Mouse (Mus musculus): Measurements from ENCODE around the gene Nfs1.
A peak's percentile ranks its signal among the peaks of the same experiment; 100 is the strongest.
"Not testable (repeated sequence)": the region's sequence is repeated elsewhere in the genome, so short reads cannot be mapped to it uniquely, and the experiment has no call there.

Nfs1 gene

DNA sequence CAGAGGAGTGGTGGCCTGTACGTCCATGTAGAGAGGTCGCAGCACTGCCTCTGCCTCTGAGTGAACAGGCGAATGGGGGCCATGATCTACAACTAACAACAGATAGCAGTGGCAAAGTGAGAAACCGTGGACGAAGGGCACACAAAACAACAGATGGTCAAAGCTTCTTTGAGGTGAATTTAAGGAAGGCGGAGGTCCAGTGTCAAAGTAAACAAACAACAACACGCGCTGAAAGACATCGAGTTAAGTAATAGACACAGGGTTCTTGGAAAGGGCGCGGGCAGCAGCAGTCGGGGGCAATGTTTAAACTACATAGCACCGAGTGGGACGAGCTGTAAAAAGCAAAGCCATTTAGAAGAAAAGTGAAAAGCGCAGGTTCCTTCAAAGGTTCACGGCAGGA is 619 bp downstream of the Nfs1 start:
- DNase-seq: no peak

- DNase-seq: no peak
These were observed 1.2 kb downstream of the Nfs1 start for GRCm38 (mm10) chr2:156142820-156143219.

DNA sequence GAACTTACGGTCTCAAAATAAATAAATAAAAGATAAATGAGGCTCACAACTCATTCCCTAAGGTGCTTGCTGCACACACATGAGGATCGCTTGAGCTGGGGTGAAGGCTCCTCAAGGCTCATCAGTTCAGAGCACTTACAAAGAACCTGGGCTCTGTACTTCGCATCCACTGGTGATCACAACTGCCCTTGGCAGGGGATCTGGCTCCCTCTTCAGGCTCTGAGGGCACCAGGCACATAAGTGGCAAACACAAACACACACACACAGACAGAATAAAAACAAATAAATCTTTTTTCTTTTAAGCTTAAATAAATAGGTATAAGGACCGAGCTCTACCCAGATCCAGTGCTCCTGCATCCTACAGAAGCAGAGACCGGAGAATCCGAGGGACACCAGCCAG is 8.3 kb downstream of the Nfs1 start:
- DNase-seq: no peak

- DNase-seq: no peak
These were observed 9.8 kb downstream of the Nfs1 start for GRCm38 (mm10) chr2:156134161-156134560.

DNA sequence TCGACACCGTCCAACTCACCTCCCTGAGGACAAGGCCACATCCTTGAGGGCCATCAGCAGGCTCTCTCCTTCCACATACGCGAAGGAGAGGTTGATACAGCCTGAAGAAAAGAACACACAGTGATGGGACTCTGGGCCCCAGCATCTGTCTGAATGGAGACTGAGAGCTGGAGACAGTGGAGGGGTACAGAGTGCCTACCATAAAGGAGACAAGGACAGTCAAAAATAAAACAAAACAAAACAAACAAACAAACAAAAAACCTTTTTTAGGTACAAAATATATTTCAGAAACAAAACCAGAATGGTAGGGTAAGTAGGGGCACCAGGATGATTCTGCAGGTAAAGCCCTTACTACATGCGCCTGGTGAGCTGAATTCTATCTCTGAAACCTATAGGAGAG is 17.0 kb downstream of the Nfs1 start, which contains the start of gene Gm28036:
Gene Gm28036, minus strand, starts transcription at position 101 of the 400 bp plus-strand sequence.
- DNase-seq: no peak

DNA sequence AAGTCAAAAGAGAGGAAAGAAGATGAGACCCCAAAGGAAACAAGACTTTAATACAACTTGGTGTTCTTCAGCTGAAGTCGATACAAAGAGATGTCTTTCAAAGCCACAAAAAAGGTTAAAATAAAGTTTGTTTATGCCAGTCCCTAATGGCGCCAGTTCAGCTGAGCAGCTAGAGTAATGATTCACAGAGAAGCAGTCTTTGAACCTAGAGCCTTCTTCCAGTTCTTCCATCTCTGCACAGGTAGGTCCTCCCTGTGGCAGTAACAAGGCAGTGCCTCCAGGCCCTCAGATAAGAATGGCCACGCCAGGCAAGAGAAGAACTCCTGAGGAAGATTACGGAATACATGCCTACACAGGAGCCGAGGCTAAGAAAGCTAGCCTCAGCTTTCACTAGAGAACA is 20.3 kb downstream of the Nfs1 start:
- no peak for DNase-seq

DNA sequence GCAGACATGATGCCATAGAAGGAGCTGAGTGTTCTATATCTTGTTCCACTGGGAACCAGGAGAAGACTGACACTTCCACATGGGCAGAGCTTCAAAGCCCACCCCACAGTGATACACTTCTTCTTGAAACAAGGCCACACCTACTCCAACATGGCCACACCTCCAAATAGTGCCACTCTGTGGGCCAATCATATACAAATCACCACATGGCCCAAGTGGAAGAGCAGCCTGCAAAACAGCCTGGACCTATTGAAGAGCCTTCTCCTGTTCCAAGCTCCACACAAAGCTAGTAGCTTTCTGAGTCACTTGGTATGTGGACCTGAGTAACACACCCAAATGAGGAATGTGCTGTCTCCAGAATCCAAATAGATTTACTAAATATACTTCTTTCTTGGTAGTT is 24.4 kb downstream of the Nfs1 start:
- no peak for DNase-seq

DNA sequence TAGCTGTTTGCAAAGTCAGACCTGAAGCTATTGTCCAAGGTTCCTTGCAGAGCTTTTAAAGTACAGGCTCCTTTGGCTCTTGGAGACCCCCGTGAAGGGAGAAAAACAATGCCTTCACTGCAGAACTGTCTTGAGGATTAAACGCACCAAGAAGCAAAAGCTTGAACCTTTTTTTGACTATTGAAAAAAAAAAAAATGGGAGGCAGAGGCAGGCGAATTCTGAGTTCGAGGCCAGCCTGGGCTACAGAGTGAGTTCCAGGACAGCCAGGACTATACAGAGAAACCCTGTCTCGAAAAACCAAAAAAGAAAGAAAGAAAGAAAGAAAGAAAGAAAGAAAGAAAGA is 31.9 kb downstream of the Nfs1 start:
- not testable (repeated sequence) for DNase-seq

DNA sequence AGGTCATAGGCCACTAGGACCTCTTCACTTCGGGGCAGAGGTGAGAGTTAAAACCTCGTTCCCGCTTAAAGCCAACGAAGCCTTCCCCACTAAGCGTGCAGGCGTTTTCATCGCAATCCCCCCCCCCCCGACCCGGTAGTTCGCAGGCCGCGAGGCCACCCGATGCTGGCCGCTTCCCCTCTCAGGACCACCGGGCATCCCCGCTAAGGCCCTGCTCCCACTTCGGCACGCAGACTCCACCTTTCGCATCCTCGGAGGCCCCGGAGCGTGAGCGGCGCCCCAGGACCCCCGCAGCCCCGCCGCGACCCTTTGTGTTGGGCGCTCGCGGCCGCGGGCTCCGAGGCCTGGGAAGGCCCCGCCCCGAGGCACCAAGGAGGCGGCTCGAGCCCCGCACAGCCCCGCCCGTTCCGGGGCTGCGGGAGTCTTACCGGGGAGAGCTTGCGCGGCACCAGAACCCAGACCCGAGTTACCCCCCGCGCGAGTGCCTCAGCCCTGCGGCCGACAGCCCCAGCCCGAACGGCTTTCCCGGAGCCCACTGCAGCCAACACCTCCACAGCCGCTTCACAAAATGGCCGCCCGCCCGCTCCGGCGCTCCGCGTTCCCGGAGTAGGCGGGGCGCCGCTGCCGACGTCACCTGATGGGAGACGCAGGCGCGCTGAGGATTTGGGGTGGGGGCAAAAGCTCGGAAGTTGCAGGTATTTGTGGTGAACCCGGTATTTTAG is 32.5 kb downstream of the Nfs1 start, which contains the start of the genes Cpne1 and Rbm12:
Gene Cpne1, minus strand, starts transcription at position 608 of the 722 bp plus-strand sequence.
Gene Rbm12, minus strand, starts transcription at position 621 of the 722 bp plus-strand sequence.
- peak; percentile 95 for DNase-seq

DNA sequence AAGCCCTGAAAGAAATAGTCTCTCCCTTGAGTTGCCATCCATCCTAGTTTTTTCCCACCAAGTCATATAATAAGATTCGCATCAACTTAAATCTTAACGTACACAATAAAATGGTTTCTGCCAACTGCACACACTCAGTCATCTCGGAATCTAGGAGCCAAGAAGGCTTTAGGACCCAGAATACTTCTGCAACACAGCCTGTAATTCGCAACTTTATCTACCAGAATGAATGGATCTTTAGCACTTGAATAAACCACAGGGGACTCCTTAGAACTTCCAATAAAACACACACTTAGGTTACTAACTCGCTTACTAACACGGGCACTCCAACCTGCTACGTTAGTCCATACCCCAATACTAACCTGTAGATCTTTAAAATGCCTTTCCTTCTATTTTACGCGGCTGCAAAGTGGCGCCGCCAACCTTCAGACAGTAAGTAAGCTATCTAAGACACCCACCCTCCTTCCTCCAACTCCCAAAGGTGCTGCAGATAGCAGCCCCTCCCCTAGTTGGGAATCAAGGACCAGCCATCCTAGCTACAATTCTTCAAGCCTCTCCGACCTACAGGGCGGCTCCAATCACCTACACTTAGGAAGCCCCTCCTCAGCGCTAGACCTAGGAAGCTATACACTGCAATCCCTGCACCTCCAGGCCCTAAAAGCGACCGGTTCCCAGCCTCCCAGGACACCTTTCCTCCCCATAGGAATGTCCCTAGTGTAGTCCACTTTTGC is 33.2 kb downstream of the Nfs1 start:
- DNase-seq: peak; percentile 58

- DNase-seq: no peak
These were observed 52.1 kb downstream of the Nfs1 start for GRCm38 (mm10) chr2:156091926-156092325.

- DNase-seq: no peak
These were observed 54.2 kb downstream of the Nfs1 start for GRCm38 (mm10) chr2:156089799-156090198.

GRCm38 (mm10) chr2:156087391-156088110 is 56.4 kb downstream of the Nfs1 start:
- DNase-seq: no peak

- no peak for DNase-seq
These were observed 59.4 kb downstream of the Nfs1 start for GRCm38 (mm10) chr2:156084541-156084940.

DNA sequence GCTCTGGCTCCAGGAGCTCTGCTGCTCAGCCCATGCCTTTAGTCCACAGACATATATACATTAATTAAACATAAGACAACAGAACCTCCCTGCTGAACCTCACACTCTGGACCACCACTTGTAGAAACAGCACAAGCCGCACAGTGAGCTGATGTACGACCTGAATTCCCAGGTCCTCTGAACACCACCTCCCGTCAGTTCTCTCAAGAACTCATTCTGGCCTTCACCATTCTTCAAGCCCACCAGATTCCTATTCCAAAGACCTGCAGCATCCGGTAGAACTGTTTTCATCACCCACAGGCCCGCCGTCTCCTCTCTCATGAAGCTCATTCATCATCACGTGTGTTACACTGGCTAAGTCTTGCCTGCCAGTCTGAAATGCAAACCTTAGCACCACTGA is 63.6 kb downstream of the Nfs1 start:
- no peak for DNase-seq

- peak; percentile 8 for DNase-seq
These were observed 64.3 kb downstream of the Nfs1 start for GRCm38 (mm10) chr2:156079674-156080073.

- DNase-seq: no peak
These were observed 64.8 kb downstream of the Nfs1 start for GRCm38 (mm10) chr2:156079183-156079560.

DNA sequence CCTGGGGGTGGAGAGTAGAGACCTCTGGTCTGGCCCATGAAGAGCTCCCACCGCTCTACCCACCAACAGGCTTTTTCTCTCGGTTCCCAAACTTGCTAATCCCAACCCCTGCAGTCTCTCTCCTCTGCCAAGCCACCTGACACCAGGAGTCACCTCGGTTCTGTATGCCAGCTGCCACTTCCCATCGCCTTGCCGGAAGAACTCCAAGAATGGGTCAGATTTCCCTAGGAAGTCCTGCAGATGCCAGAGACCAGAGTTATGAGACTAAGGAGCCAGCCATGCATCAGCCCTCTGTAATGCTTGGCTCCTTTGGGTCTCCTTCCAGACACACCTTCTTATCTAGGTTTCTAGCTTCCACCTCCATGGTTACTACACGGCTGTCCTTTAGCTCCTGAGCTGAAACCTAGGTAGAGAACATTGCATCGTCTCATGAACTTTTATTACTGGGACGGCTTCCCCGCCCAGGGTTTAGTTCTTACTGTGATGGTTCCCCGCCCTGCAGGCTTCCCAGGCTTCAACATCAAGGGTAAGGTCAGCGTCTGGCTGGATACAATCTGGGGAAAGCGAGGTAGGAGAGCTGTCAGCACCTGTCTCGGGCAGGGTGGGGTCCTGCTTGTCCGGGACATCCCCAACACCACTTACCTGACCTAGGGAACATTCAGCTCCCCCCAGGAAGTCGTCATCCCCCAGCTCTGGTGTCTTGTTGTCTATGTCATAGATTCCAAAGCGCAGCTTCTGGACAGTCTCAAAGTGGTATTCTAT is 65.4 kb downstream of the Nfs1 start:
- no peak for DNase-seq

DNA sequence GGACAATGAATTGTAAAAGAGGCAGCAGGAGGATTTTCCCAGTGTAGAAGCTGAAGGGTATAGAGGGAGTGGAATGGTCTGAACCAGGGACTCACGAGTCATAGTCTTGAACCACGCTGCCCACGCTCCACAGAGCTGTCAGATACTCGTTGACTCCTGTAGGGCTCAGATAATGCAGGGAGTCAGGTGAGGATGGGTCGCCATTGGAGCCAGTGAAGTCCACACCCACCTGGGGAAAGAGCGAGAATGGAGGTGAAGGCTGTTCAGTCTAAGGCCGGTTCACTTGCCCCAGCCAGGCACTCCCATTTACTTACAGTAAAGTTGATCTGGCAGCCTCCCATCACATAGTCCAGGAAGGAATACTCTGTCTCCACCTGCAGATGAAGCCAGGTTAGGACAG is 66.5 kb downstream of the Nfs1 start:
- DNase-seq: no peak

GRCm38 (mm10) chr2:156073725-156074124 is 70.3 kb downstream of the Nfs1 start:
- DNase-seq: no peak
